ENCODE assay signal across 7 mouse cellular contexts in genomic region chr15:100422476-100422875, GRCm38 (mm10). TPM values are rescaled to one million over a fixed set of nuclear protein-coding genes. Genes with fewer than 3 reads are reported as not detected.
DNase-seq lines count a peak whose midpoint lies in the region; ATAC-seq and TF ChIP-seq lines count a peak whose summit lies in the region.

No protein-coding gene starts in this region.

- peak overlapping the region; percentile 96 for H3K4me3 ChIP-seq in lung, embryonic 14.5 days (ENCODE audit: low read depth, low read length)
- peak overlapping the region; percentile 99 for H3K4me3 ChIP-seq in forebrain, embryonic 10.5 days
- peak overlapping the region; percentile 89 for H3K4me3 ChIP-seq in limb, embryonic 15.5 days
- H3K4me3 ChIP-seq in neural tube, embryonic 14.5 days (ENCODE audit: low read depth, low read length), result peak overlapping the region; percentile 96

- under 1% methylated on average over 44 of the region's 44 CpGs for WGBS in lung, embryonic 14.5 days
- under 1% methylated on average over 44 of the region's 44 CpGs for WGBS in forebrain, embryonic 10.5 days
- WGBS in limb, embryonic 15.5 days, result under 1% methylated on average over 43 of the region's 44 CpGs
- under 1% methylated on average over 41 of the region's 44 CpGs for WGBS in neural tube, embryonic 14.5 days

- H3K9ac ChIP-seq in lung, embryonic 14.5 days, result peak overlapping the region; percentile 91
- H3K9ac ChIP-seq in limb, embryonic 15.5 days, result peak overlapping the region; percentile 87
- peak overlapping the region; percentile 94 for H3K9ac ChIP-seq in neural tube, embryonic 14.5 days (replicated peaks; ENCODE audit: low read depth, low read length)

- peak; percentile 35 for DNase-seq in lung, embryonic 14.5 days
- DNase-seq in lung, postnatal 25 days (ENCODE audit: low spot score), result no peak
- DNase-seq in forebrain, embryonic 10.5 days (ENCODE audit: extremely low spot score, low spot score), result peak; percentile 51
- DNase-seq in cerebellum, postnatal 36 days, result no peak

- H3K36me3 ChIP-seq in lung, embryonic 14.5 days (ENCODE audit: insufficient read depth), result no peaks in the 10 kb centered on the region
- no peaks in the 10 kb centered on the region for H3K36me3 ChIP-seq in forebrain, embryonic 10.5 days (replicated peaks)
- H3K36me3 ChIP-seq in limb, embryonic 15.5 days, result no peaks in the 10 kb centered on the region
- no peaks in the 10 kb centered on the region for H3K36me3 ChIP-seq in neural tube, embryonic 14.5 days (ENCODE audit: control insufficient read depth, insufficient read depth, low read length)

- peaks cover 16% of the 10 kb centered on the region for H3K27me3 ChIP-seq in lung, embryonic 14.5 days (ENCODE audit: insufficient read depth, low read length)
- peaks cover 35% of the 10 kb centered on the region for H3K27me3 ChIP-seq in forebrain, embryonic 10.5 days (ENCODE audit: poor library complexity, severe bottlenecking)
- peaks cover 13% of the 10 kb centered on the region; the same call in 1 of the 2 replicates for H3K27me3 ChIP-seq in limb, embryonic 15.5 days
- peaks cover 10% of the 10 kb centered on the region for H3K27me3 ChIP-seq in neural tube, embryonic 14.5 days (ENCODE audit: control insufficient read depth, insufficient read depth, low read length)

- no peaks in the 10 kb centered on the region for H3K9me3 ChIP-seq in lung, embryonic 14.5 days (ENCODE audit: low read depth, low read length)
- no peaks in the 10 kb centered on the region for H3K9me3 ChIP-seq in forebrain, embryonic 10.5 days
- H3K9me3 ChIP-seq in limb, embryonic 15.5 days, result no peaks in the 10 kb centered on the region
- H3K9me3 ChIP-seq in neural tube, embryonic 14.5 days (ENCODE audit: control insufficient read depth, low read length), result no peaks in the 10 kb centered on the region

- 0 out of 2 replicates have a peak, but pooled peaks cover 6% of the 10 kb centered on the region for H3K4me1 ChIP-seq in lung, embryonic 14.5 days (ENCODE audit: insufficient read depth)
- peaks cover 57% of the 10 kb centered on the region for H3K4me1 ChIP-seq in forebrain, embryonic 10.5 days
- peaks cover 44% of the 10 kb centered on the region for H3K4me1 ChIP-seq in limb, embryonic 15.5 days
- H3K4me1 ChIP-seq in neural tube, embryonic 14.5 days (ENCODE audit: control insufficient read depth, insufficient read depth, low read length), result peaks cover 17% of the 10 kb centered on the region

- peak overlapping the region; percentile 94 for H3K4me2 ChIP-seq in lung, embryonic 14.5 days
- peak overlapping the region; percentile 95 for H3K4me2 ChIP-seq in limb, embryonic 15.5 days
- H3K4me2 ChIP-seq in neural tube, embryonic 14.5 days (ENCODE audit: low read depth, low read length), result peak overlapping the region; percentile 78

- ATAC-seq in lung, embryonic 14.5 days (ENCODE audit: insufficient read depth), result peak; percentile 74
- ATAC-seq in activated CD4-positive, CD25-positive, alpha-beta regulatory T cell, adult 4 months, result peak; percentile 9
- no peak for ATAC-seq in limb, embryonic 15.5 days (ENCODE audit: insufficient number of reproducible peaks, low FRiP score, low TSS enrichment, low read depth)
- ATAC-seq in neural tube, embryonic 14.5 days (ENCODE audit: low read depth), result peak; percentile 58

- H3K27ac ChIP-seq in lung, embryonic 14.5 days (ENCODE audit: low read depth), result peak overlapping the region; percentile 16; the same call in 1 of the 2 replicates
- peak overlapping the region; percentile 92 for H3K27ac ChIP-seq in forebrain, embryonic 10.5 days
- no peak overlapping the region for H3K27ac ChIP-seq in limb, embryonic 15.5 days
- peak overlapping the region; percentile 39; the same call in 1 of the 2 replicates for H3K27ac ChIP-seq in neural tube, embryonic 14.5 days (ENCODE audit: low read depth, low read length)

- no peak for TF ChIP-seq CTCF in lung, embryonic 14.5 days (IDR thresholded peaks at IDR 0.05; ENCODE audit: low read depth)

RNA-seq across cellular contexts. Expression of gene Gm5475, which starts 0.5 kb away (rescaled TPM):
- polyA plus RNA-seq in lung, embryonic 14.5 days (2014; fragmentation: Nextera tagmentation; extraction: Ambion mirVana), result not detected in 2 replicates
- under 1 TPM in 1 of 2 experiments, not detected in 1; 0.33 TPM for polyA plus RNA-seq in activated CD4-positive, CD25-positive, alpha-beta regulatory T cell, adult 4 months (2017; shearing (Covaris generic))
- 0.05 TPM in 1 of 2 replicates, not detected in the other for polyA plus RNA-seq in forebrain, embryonic 10.5 days (2016; fragmentation: Nextera tagmentation; extraction: Ambion mirVana)
- polyA plus RNA-seq in limb, embryonic 15.5 days (2015; fragmentation: Nextera tagmentation; extraction: Ambion mirVana), result 0.06 TPM in 1 of 2 replicates, not detected in the other
- not detected in 2 replicates for polyA plus RNA-seq in neural tube, embryonic 14.5 days (2014; fragmentation: Nextera tagmentation; extraction: Ambion mirVana)

RNA-seq across cellular contexts. Expression of gene Slc11a2, which starts 2.4 kb away (rescaled TPM):
- polyA plus RNA-seq in lung, embryonic 14.5 days (2014; fragmentation: Nextera tagmentation; extraction: Ambion mirVana), result 17.8 and 21.6 TPM in 2 replicates
- 10 to 100 TPM; 22.8 TPM for polyA plus RNA-seq in activated CD4-positive, CD25-positive, alpha-beta regulatory T cell, adult 4 months (2017; shearing (Covaris generic))
- 29.2 and 29.4 TPM in 2 replicates for polyA plus RNA-seq in forebrain, embryonic 10.5 days (2016; fragmentation: Nextera tagmentation; extraction: Ambion mirVana)
- 20.6 and 21.6 TPM in 2 replicates for polyA plus RNA-seq in limb, embryonic 15.5 days (2015; fragmentation: Nextera tagmentation; extraction: Ambion mirVana)
- 20.5 and 21.4 TPM in 2 replicates for polyA plus RNA-seq in neural tube, embryonic 14.5 days (2014; fragmentation: Nextera tagmentation; extraction: Ambion mirVana)

RNA-seq across cellular contexts. Expression of gene Letmd1, which starts 46.3 kb away (rescaled TPM):
- polyA plus RNA-seq in lung, embryonic 14.5 days (2014; fragmentation: Nextera tagmentation; extraction: Ambion mirVana), result 20.6 and 22.9 TPM in 2 replicates
- 10 to 100 TPM; 31.4 to 33.0 TPM for polyA plus RNA-seq in activated CD4-positive, CD25-positive, alpha-beta regulatory T cell, adult 4 months (2017; shearing (Covaris generic))
- polyA plus RNA-seq in forebrain, embryonic 10.5 days (2016; fragmentation: Nextera tagmentation; extraction: Ambion mirVana), result 39.5 and 41.3 TPM in 2 replicates
- polyA plus RNA-seq in limb, embryonic 15.5 days (2015; fragmentation: Nextera tagmentation; extraction: Ambion mirVana), result 29.6 and 30.5 TPM in 2 replicates
- 56.7 and 62.5 TPM in 2 replicates for polyA plus RNA-seq in neural tube, embryonic 14.5 days (2014; fragmentation: Nextera tagmentation; extraction: Ambion mirVana)

RNA-seq across cellular contexts. Expression of gene Higd1c, which starts 58.1 kb away (rescaled TPM):
- polyA plus RNA-seq in lung, embryonic 14.5 days (2014; fragmentation: Nextera tagmentation; extraction: Ambion mirVana), result 0.38 TPM in 1 of 2 replicates, not detected in the other
- not detected for polyA plus RNA-seq in activated CD4-positive, CD25-positive, alpha-beta regulatory T cell, adult 4 months (2017; shearing (Covaris generic))
- polyA plus RNA-seq in forebrain, embryonic 10.5 days (2016; fragmentation: Nextera tagmentation; extraction: Ambion mirVana), result not detected in 2 replicates
- not detected in 2 replicates for polyA plus RNA-seq in limb, embryonic 15.5 days (2015; fragmentation: Nextera tagmentation; extraction: Ambion mirVana)
- polyA plus RNA-seq in neural tube, embryonic 14.5 days (2014; fragmentation: Nextera tagmentation; extraction: Ambion mirVana), result 1.8 TPM in 1 of 2 replicates, not detected in the other

Comparison
In these comparisons a context has a peak if more than half of its experiments do, and no peak if none do; other contexts are left out.
1. DNase-seq: peak in lung, embryonic 14.5 days (single experiment) and forebrain, embryonic 10.5 days (single experiment); none in lung, postnatal 25 days (single experiment) and cerebellum, postnatal 36 days (0 of 2).
2. Peak in every context shown above with its lines, with median percentiles within 50 percentile points of each other: H3K4me2 ChIP-seq, H3K4me3 ChIP-seq and H3K9ac ChIP-seq.